Mouse (Mus musculus): ENCODE results near the gene Gm49391. TPM values are rescaled to one million over a fixed set of nuclear protein-coding genes. Genes with fewer than 3 reads are reported as not detected.

Gm49391 gene
- polyA plus RNA-seq (2012; fragmentation: generic; extraction: Trizol), result under 1 TPM; 0.29 to 0.30 TPM

DNA sequence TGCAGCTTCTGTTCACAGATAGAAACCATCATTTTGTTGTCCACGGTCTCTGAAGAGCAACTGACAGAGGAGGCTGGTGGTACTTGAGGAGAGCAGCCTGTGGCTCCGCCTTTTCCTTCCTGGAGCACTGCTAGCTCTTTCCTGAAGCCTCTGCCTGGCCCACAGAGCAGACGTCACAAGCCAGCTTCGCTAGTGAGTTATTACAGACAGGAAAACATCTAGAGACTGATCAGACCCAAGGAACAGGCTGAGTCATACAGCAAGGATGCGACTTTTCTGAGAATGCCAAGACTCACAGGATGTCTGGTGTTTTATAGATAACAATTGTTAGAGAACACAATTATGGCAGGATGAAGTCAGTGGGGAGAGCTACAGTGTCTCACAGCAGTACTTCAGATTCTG lies at the start of gene Gm49391, which contains the start of gene Ctla2a:
TSS of gene Gm49391 (minus strand) at position 72 of the 402 bp plus-strand sequence.
TSS of gene Ctla2a (minus strand) at position 126 of the 402 bp plus-strand sequence.

DNA sequence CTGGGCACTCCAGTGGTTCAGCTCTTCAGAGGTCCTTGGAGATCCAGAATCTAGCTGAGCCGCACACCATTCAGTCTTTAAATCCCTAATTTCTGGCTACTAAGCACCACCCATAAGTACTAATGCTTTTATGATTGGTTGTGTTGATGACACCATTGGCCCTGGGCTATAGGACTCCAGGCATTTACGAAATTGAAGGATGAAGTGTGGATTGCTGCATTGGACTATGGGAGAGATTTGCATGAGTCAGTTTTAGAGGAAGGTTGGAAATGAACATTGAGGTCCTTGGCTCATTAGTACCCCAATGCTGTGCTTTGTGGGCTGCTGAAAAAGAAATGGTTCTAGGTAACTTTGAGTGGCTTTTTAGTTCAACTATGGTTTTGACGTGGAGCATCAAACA lies 5.5 kb upstream of the Gm49391 start, which contains the start of gene Tpbpa:
TSS of gene Tpbpa (minus strand) at position 101 of the 400 bp plus-strand sequence.

DNA sequence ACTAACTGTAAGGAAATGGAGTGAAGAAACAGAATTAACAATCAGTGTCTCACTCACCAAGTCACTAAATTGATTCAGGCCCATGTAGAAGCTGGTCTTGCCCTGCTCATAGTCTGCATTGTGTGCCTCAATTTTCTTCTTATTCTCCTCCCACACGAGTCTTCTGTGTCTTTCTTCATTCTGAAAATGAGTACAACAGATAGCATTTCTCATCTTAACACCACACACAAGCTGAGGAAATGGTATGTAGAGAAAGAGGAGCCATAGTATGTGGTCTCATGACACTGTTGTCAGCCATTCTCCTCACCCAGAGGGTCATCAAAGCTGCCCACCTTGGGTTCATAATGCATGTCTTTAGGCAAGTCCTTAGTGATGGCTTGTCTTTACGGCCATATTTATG lies 881 bp downstream of the Gm49391 start, which contains the start of gene Gm49393:
TSS of gene Gm49393 (minus strand) at position 101 of the 400 bp plus-strand sequence.

GRCm38 (mm10) chr13:60904780-60905179 lies 31.6 kb downstream of the Gm49391 start, which contains the start of gene Tpbpb:
Tpbpb (minus strand) TSS chr13:60904880.

DNA sequence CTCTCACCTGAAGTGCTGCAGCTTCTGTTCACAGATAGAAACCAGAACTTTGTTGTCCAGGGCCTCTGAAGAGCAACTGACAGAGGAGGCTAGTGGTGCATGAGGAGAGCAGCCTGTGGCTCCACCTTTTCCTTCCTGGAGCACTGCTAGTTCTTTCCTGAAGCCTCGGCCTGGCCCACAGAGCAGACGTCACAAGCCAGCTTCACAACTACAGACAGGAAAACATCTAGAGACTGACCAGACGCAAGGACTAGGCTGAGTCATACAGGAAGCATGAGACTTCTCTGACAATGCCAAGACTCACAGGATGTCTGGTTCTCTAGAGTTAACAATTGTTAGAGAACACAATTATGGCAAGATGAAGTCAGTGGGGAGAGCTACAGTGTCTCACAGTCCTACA lies 39.0 kb downstream of the Gm49391 start, which contains the start of gene Ctla2b:
TSS of gene Ctla2b (minus strand) at position 120 of the 400 bp plus-strand sequence.

DNA sequence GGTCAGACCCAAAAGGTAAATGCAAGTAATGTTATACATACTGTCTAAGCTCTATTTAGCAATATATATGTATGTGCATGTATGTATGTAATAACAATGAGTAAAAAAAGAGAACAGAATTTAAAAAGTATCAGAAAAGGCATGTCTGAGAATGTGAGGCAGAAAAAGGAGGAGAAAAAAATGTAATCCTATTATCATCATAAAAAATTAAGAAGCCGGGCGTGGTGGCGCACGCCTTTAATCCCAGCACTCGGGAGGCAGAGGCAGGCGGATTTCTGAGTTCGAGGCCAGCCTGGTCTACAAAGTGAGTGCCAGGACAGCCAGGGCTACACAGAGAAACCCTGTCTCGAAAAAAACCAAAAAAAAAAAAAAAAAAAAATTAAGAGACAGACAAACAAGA lies 39.6 kb downstream of the Gm49391 start, which contains the start of gene Gm49392:
TSS of gene Gm49392 (minus strand) at position 101 of the 400 bp plus-strand sequence.

DNA sequence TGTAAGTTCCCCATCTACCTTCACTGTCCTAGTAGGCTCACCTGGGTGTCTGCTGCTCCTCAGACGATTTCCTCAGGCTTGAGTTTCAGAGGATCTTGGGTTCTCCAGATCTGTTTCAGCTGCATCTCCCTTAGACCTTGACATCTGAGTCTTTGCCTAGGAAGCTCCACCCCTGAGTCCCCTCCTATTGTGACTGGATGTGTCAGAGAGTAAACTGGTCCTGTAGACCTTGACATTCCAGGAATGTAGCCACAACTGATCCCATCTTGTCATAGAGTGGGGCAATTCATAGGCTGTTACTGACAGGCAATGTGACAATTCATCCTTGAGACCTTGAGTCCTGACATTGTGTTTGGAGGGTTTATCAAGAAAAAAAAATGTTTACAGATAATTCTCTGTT lies 72.1 kb downstream of the Gm49391 start, which contains the start of gene 4930486L24Rik:
TSS of gene 4930486L24Rik (minus strand) at position 195 of the 400 bp plus-strand sequence.

Other genes starting within 250 kb of the Gm49391 start
- not detected for gene BC051665, start 150.2 kb downstream of the Gm49391 start, polyA plus RNA-seq (2012; fragmentation: generic; extraction: Trizol)
- gene Ctsll3, start 133.7 kb downstream of the Gm49391 start, polyA plus RNA-seq (2012; fragmentation: generic; extraction: Trizol), result not detected
- under 1 TPM; 0.09 to 0.21 TPM for gene 4930486L24Rik, start 72.1 kb downstream of the Gm49391 start, polyA plus RNA-seq (2012; fragmentation: generic; extraction: Trizol)
- under 1 TPM; 0.06 to 0.08 TPM for gene Gm49392, start 39.7 kb downstream of the Gm49391 start, polyA plus RNA-seq (2012; fragmentation: generic; extraction: Trizol)
- gene Ctla2b, start 39.1 kb downstream of the Gm49391 start, polyA plus RNA-seq (2012; fragmentation: generic; extraction: Trizol), result under 1 TPM; 0.44 to 0.57 TPM
- not detected for gene Tpbpb, start 31.7 kb downstream of the Gm49391 start, polyA plus RNA-seq (2012; fragmentation: generic; extraction: Trizol)
- not detected for gene Gm49393, start 981 bp downstream of the Gm49391 start, polyA plus RNA-seq (2012; fragmentation: generic; extraction: Trizol)
- 1 to 10 TPM in 1 of 2 experiments, under 1 TPM in 1; 0.94 to 1.2 TPM for gene Ctla2a, start 54 bp upstream of the Gm49391 start, polyA plus RNA-seq (2012; fragmentation: generic; extraction: Trizol)
- not detected for gene Tpbpa, start 5.4 kb upstream of the Gm49391 start, polyA plus RNA-seq (2012; fragmentation: generic; extraction: Trizol)
- gene Ctsj, start 69.4 kb upstream of the Gm49391 start, polyA plus RNA-seq (2012; fragmentation: generic; extraction: Trizol), result not detected
- gene Ctsq, start 104.1 kb upstream of the Gm49391 start, polyA plus RNA-seq (2012; fragmentation: generic; extraction: Trizol), result not detected
- gene Ctsr, start 227.7 kb upstream of the Gm49391 start, polyA plus RNA-seq (2012; fragmentation: generic; extraction: Trizol), result not detected

Measured in C3H10T1/2 (cell line).